ENCODE assay signal across 8 mouse cellular contexts in genomic region chr19:21784331-21785131, GRCm38 (mm10). TPM values are rescaled to one million over a fixed set of nuclear protein-coding genes. Genes with fewer than 3 reads are reported as not detected.
DNase-seq lines count a peak whose midpoint lies in the region; ATAC-seq and TF ChIP-seq lines count a peak whose summit lies in the region.

No protein-coding gene starts in this region.

- H3K4me1 ChIP-seq in hindbrain, embryonic 11.5 days (replicated peaks; ENCODE audit: control insufficient read depth, insufficient read depth, low read length): peaks cover 22% of the 10 kb centered on the region
- H3K4me1 ChIP-seq in limb, embryonic 14.5 days (ENCODE audit: control insufficient read depth, insufficient read depth, low read length): peaks cover 31% of the 10 kb centered on the region

- peak overlapping the region; percentile 16 for H3K4me3 ChIP-seq in hindbrain, embryonic 11.5 days (ENCODE audit: low read depth, low read length)
- no peak overlapping the region for H3K4me3 ChIP-seq in limb, embryonic 14.5 days (replicated peaks; ENCODE audit: low read length)

- H3K4me2 ChIP-seq in hindbrain, embryonic 11.5 days (replicated peaks; ENCODE audit: low read depth, low read length): peak overlapping the region; percentile 30
- H3K4me2 ChIP-seq in limb, embryonic 14.5 days (replicated peaks; ENCODE audit: low read depth, low read length, severe bottlenecking): 0 out of 2 replicates have a peak overlapping the region, but pooled peaks have one; percentile 9

- TF ChIP-seq POLR2A in limb, embryonic 14.5 days (IDR thresholded peaks at IDR 0.05; ENCODE audit: borderline replicate concordance, extremely low read depth, insufficient read depth, insufficient read length): no peak

- intact Hi-C loops in left cerebral cortex, postnatal 10 days (cut with DNase I): no loop called here

- peak overlapping the region; percentile 100 for H3K27ac ChIP-seq in hindbrain, embryonic 11.5 days (ENCODE audit: low read depth, low read length)
- no peak overlapping the region for H3K27ac ChIP-seq in limb, embryonic 14.5 days (replicated peaks; ENCODE audit: low read depth, low read length)

- no peaks in the 10 kb centered on the region for H3K27me3 ChIP-seq in hindbrain, embryonic 11.5 days (ENCODE audit: control insufficient read depth, insufficient read depth, low read length)
- H3K27me3 ChIP-seq in limb, embryonic 14.5 days (ENCODE audit: control insufficient read depth, insufficient read depth, low read length): no peaks in the 10 kb centered on the region

- peak; percentile 90 for ATAC-seq in hindbrain, embryonic 11.5 days (ENCODE audit: low FRiP score)
- no peak for ATAC-seq in limb, embryonic 14.5 days (ENCODE audit: low FRiP score, low read depth)

- DNase-seq in R1 (ENCODE audit: low read depth, low spot score): peak; percentile 96
- peak; percentile 73 for DNase-seq in cerebellum, adult 9-10 months
- peak; percentile 87 for DNase-seq in hindbrain, embryonic 11.5 days (ENCODE audit: low spot score)
- no peak for DNase-seq in limb, embryonic 14.5 days (ENCODE audit: low spot score)
- peak; percentile 78 for DNase-seq in neural tube, embryonic 10.5 days (ENCODE audit: extremely low spot score, low spot score)
- DNase-seq in spleen, adult 18-20 months: no peak
- no peak for DNase-seq in left cerebral cortex, postnatal 10 days (ENCODE audit: extremely low spot score in 1 of 2, low spot score in 2 of 2)
- DNase-seq in T-cell, adult 2 months (ENCODE audit: low spot score): no peak

- H3K9ac ChIP-seq in hindbrain, embryonic 11.5 days (ENCODE audit: low read depth, low read length): peak overlapping the region; percentile 56
- H3K9ac ChIP-seq in limb, embryonic 14.5 days (ENCODE audit: low read depth, low read length, severe bottlenecking): no peak overlapping the region

- no peaks in the 10 kb centered on the region for H3K36me3 ChIP-seq in hindbrain, embryonic 11.5 days (ENCODE audit: control insufficient read depth, insufficient read depth, low read length)
- H3K36me3 ChIP-seq in limb, embryonic 14.5 days (ENCODE audit: control insufficient read depth, insufficient read depth, low read length): no peaks in the 10 kb centered on the region; the same call in 1 of the 2 replicates

- WGBS in hindbrain, embryonic 11.5 days: 9% methylated on average over 8 of the region's 8 CpGs
- WGBS in limb, embryonic 14.5 days: 26% methylated on average over 8 of the region's 8 CpGs

- H3K9me3 ChIP-seq in hindbrain, embryonic 11.5 days (ENCODE audit: control insufficient read depth, low read length): no peaks in the 10 kb centered on the region
- no peaks in the 10 kb centered on the region for H3K9me3 ChIP-seq in limb, embryonic 14.5 days (ENCODE audit: control insufficient read depth, low read length)

RNA-seq across cellular contexts. Expression of gene Cemip2, which starts 6.4 kb away (rescaled TPM):
- polyA plus RNA-seq in hindbrain, embryonic 11.5 days (2014; fragmentation: Nextera tagmentation; extraction: Ambion mirVana): 85.6 and 91.3 TPM in 2 replicates
- polyA plus RNA-seq in limb, embryonic 14.5 days (2012; rRNA removed): 16.1 and 17.1 TPM in 2 replicates
- 31.1 and 33.3 TPM in 2 replicates for polyA plus RNA-seq in limb, embryonic 14.5 days (2014; fragmentation: Nextera tagmentation; extraction: Ambion mirVana)
- total RNA-seq in left cerebral cortex, postnatal 10 days (2021): 10 to 100 TPM; 17.2 TPM

Comparison
In these comparisons a context has a peak if more than half of its experiments do, and no peak if none do; other contexts are left out.
1. DNase-seq: peak in R1 (single experiment), cerebellum, adult 9-10 months (single experiment), hindbrain, embryonic 11.5 days (single experiment) and neural tube, embryonic 10.5 days (single experiment); none in limb, embryonic 14.5 days (single experiment), spleen, adult 18-20 months (0 of 2), left cerebral cortex, postnatal 10 days (0 of 2) and T-cell, adult 2 months (single experiment).